Mouse (Mus musculus) megakaryocyte, embryonic 14.5 days (primary cell): ENCODE data around the gene Tomm6. TPM values are rescaled to one million over a fixed set of nuclear protein-coding genes. Genes with fewer than 3 reads are reported as not detected.
"Not testable (repeated sequence)": the region's sequence is repeated elsewhere in the genome, so short reads cannot be mapped to it uniquely, and the experiment has no call there.

Experiments
- H3K27me3 ChIP-seq: replicated peaks from 2 replicates; pipeline ENCODE3; 2012; ENCODE audit warnings: inconsistent platforms
- H3K36me3 ChIP-seq: replicated peaks from 2 replicates; pipeline ENCODE3; 2012; ENCODE audit warnings: low read length, inconsistent platforms, mixed read lengths
- H3K4me1 ChIP-seq: 2 replicates; pipeline ENCODE4 v1.6.1; 2012; ENCODE audit warnings: inconsistent platforms
- H3K4me3 ChIP-seq: replicated peaks from 2 replicates; pipeline ENCODE3; 2012; ENCODE audit warnings: moderate library complexity, mild to moderate bottlenecking, inconsistent platforms
- H3K9me3 ChIP-seq: 2 replicates; pipeline ENCODE4 v1.6.1; 2012; ENCODE audit warnings: inconsistent platforms
- FLI1 ChIP-seq: IDR thresholded peaks from 2 replicates; pipeline ENCODE4 v1.6.1; 2012; ENCODE audit warnings: low read length, inconsistent platforms, mixed read lengths
- GATA1 ChIP-seq: IDR thresholded peaks from 3 replicates; pipeline ENCODE4 v1.6.1; 2012; ENCODE audit warnings: mixed read lengths, low read length, inconsistent platforms, borderline replicate concordance
- polyA plus RNA-seq: library from polyadenylated mRNA; stranded (reverse); fragments of >175 nt; gene quantifications from 2 replicates; pipeline ENCODE4 v1.2.3, GENCODE M21; 2012; ENCODE audit warnings: low replicate concordance; ENCODE audit not compliant: insufficient read depth

Tomm6 gene
- polyA plus RNA-seq, 1 experiment, result 347 TPM

- H3K36me3 ChIP-seq, result no peaks in the 10 kb centered on the region
- H3K4me1 ChIP-seq, result peaks cover 14% of the 10 kb centered on the region
These were observed 32.5 kb downstream of the Tomm6 start for GRCm38 (mm10) chr17:47655697-47656096.

GRCm38 (mm10) chr17:47654346-47654745 lies 33.8 kb downstream of the Tomm6 start:
- H3K9me3 ChIP-seq, H3K4me3 ChIP-seq, H3K27me3 ChIP-seq, H3K4me1 ChIP-seq, H3K36me3 ChIP-seq: not testable (repeated sequence)

More at GRCm38 (mm10) chr17:47655697-47656096, 32.5 kb downstream of the Tomm6 start:
- Histone ChIP-seq H3K4me3 (no peak overlapping the region), H3K9me3 (no peaks in the 10 kb centered on the region), H3K27me3 (no peaks in the 10 kb centered on the region)
- TF ChIP-seq GATA1, result no peak
- no peak for TF ChIP-seq FLI1

- Histone ChIP-seq H3K4me3 (no peak overlapping the region), H3K4me1 (peaks cover 3% of the 10 kb centered on the region; the same call in 1 of the 2 replicates), H3K27me3 (no peaks in the 10 kb centered on the region), H3K36me3 (no peaks in the 10 kb centered on the region), H3K9me3 (no peaks in the 10 kb centered on the region)
- TF ChIP-seq GATA1 (no peak), FLI1 (no peak)
These were observed 36.2 kb downstream of the Tomm6 start for GRCm38 (mm10) chr17:47651953-47652352.

GRCm38 (mm10) chr17:47648966-47649365 lies 39.2 kb downstream of the Tomm6 start:
- Histone ChIP-seq H3K4me3 (no peak overlapping the region), H3K9me3 (no peaks in the 10 kb centered on the region), H3K27me3 (no peaks in the 10 kb centered on the region), H3K4me1 (peaks cover 3% of the 10 kb centered on the region; the same call in 1 of the 2 replicates), H3K36me3 (no peaks in the 10 kb centered on the region)
- TF ChIP-seq GATA1 (no peak), FLI1 (no peak)

- H3K9me3 ChIP-seq, result no peaks in the 10 kb centered on the region
- no peaks in the 10 kb centered on the region for H3K27me3 ChIP-seq
- peaks cover 3% of the 10 kb centered on the region; the same call in 1 of the 2 replicates for H3K4me1 ChIP-seq
- no peak overlapping the region for H3K4me3 ChIP-seq
- TF ChIP-seq FLI1 (no peak), GATA1 (no peak)
- H3K36me3 ChIP-seq, result no peaks in the 10 kb centered on the region
These were observed 41.5 kb downstream of the Tomm6 start for GRCm38 (mm10) chr17:47646683-47647082.

GRCm38 (mm10) chr17:47642992-47643391 lies 45.2 kb downstream of the Tomm6 start:
- Histone ChIP-seq H3K27me3 (no peaks in the 10 kb centered on the region), H3K4me3 (no peak overlapping the region), H3K36me3 (no peaks in the 10 kb centered on the region), H3K4me1 (no peaks in the 10 kb centered on the region), H3K9me3 (no peaks in the 10 kb centered on the region)
- TF ChIP-seq GATA1 (no peak), FLI1 (no peak)

Other genes with a start within 250 kb of the Tomm6 start
- 8.7 and 11.5 TPM in 2 replicates for gene Taf8, start 186.1 kb downstream of the Tomm6 start, polyA plus RNA-seq
- 872 and 1,542 TPM in 2 replicates for gene Ccnd3, start 183.3 kb downstream of the Tomm6 start, polyA plus RNA-seq
- gene Bysl, start 76.9 kb downstream of the Tomm6 start, polyA plus RNA-seq, result 7.8 and 17.7 TPM in 2 replicates
- 2.3 TPM in 1 of 2 replicates, not detected in the other for gene Med20, start 76.8 kb downstream of the Tomm6 start, polyA plus RNA-seq
- gene Gm20517, start 76.8 kb downstream of the Tomm6 start, polyA plus RNA-seq, result 0.29 and 0.81 TPM in 2 replicates
- gene Usp49, start 57.7 kb downstream of the Tomm6 start, polyA plus RNA-seq, result 1.2 and 3.7 TPM in 2 replicates
- 0.94 TPM in 1 of 2 replicates, not detected in the other for gene Frs3, start 644 bp upstream of the Tomm6 start, polyA plus RNA-seq
- 0.25 TPM in 1 of 2 replicates, not detected in the other for gene Gm21981, start 6.1 kb upstream of the Tomm6 start, polyA plus RNA-seq
- 3.4 and 5.0 TPM in 2 replicates for gene Prickle4, start 6.3 kb upstream of the Tomm6 start, polyA plus RNA-seq
- not detected in 2 replicates for gene Pgc, start 38.5 kb upstream of the Tomm6 start, polyA plus RNA-seq
- 20.9 and 34.8 TPM in 2 replicates for gene Tfeb, start 48.6 kb upstream of the Tomm6 start, polyA plus RNA-seq
- gene Mdfi, start 146.3 kb upstream of the Tomm6 start, polyA plus RNA-seq, result 10.4 TPM in 1 of 2 replicates, not detected in the other
- gene Foxp4, start 236.3 kb upstream of the Tomm6 start, polyA plus RNA-seq, result 47.0 and 97.4 TPM in 2 replicates